Mouse (Mus musculus): Measurements from ENCODE around the gene Igsf3.

The Igsf3 gene

GRCm38 (mm10) chr3:101376538-101377247, at the start of gene Igsf3:
Igsf3 (plus strand) TSS chr3:101377083.
- DNase-seq, result peak; percentile 83

GRCm38 (mm10) chr3:101327248-101327647, 49.6 kb upstream of the Igsf3 start:
- no peak for DNase-seq

- DNase-seq, result no peak
Measured at GRCm38 (mm10) chr3:101328617-101329016, 48.3 kb upstream of the Igsf3 start.

- DNase-seq, result no peak
Measured at GRCm38 (mm10) chr3:101343199-101343924, 33.5 kb upstream of the Igsf3 start.

- no peak for DNase-seq
Measured at GRCm38 (mm10) chr3:101344246-101344645, 32.6 kb upstream of the Igsf3 start.

- DNase-seq, result no peak
Measured at GRCm38 (mm10) chr3:101345299-101345698, 31.6 kb upstream of the Igsf3 start.

GRCm38 (mm10) chr3:101346806-101347205, 30.1 kb upstream of the Igsf3 start:
- DNase-seq, result no peak

- DNase-seq, result no peak
Measured at GRCm38 (mm10) chr3:101348501-101349161, 28.3 kb upstream of the Igsf3 start.

GRCm38 (mm10) chr3:101349542-101350307, 27.2 kb upstream of the Igsf3 start:
- DNase-seq, result no peak

- no peak for DNase-seq
Measured at GRCm38 (mm10) chr3:101350406-101350805, 26.5 kb upstream of the Igsf3 start.

- no peak for DNase-seq
Measured at GRCm38 (mm10) chr3:101354490-101354889, 22.4 kb upstream of the Igsf3 start.

- DNase-seq, result no peak
Measured at GRCm38 (mm10) chr3:101355702-101356101, 21.2 kb upstream of the Igsf3 start.

- DNase-seq, result no peak
Measured at GRCm38 (mm10) chr3:101356583-101357553, 20.0 kb upstream of the Igsf3 start.

- DNase-seq, result no peak
Measured at GRCm38 (mm10) chr3:101360832-101361231, 16.1 kb upstream of the Igsf3 start.

- DNase-seq, result no peak
Measured at GRCm38 (mm10) chr3:101362391-101362790, 14.5 kb upstream of the Igsf3 start.

GRCm38 (mm10) chr3:101363574-101363973, 13.3 kb upstream of the Igsf3 start:
- peak; percentile 25 for DNase-seq

GRCm38 (mm10) chr3:101365081-101365612, 11.7 kb upstream of the Igsf3 start:
- DNase-seq, result no peak

- DNase-seq, result no peak
Measured at GRCm38 (mm10) chr3:101365911-101366310, 11.0 kb upstream of the Igsf3 start.

GRCm38 (mm10) chr3:101367372-101367771, 9.5 kb upstream of the Igsf3 start:
- DNase-seq, result no peak

GRCm38 (mm10) chr3:101369301-101369881, 7.5 kb upstream of the Igsf3 start:
- DNase-seq, result no peak

- DNase-seq, result peak; percentile 78
Measured at GRCm38 (mm10) chr3:101372345-101372980, 4.4 kb upstream of the Igsf3 start.

Data from lung, postnatal 36 days (tissue).